Mouse (Mus musculus) CH12.LX (cell line): ENCODE measurements around the gene Eva1b. TPM values are rescaled to one million over a fixed set of nuclear protein-coding genes. Genes with fewer than 3 reads are reported as not detected.

Experiments used
- DNase-seq: peaks from one replicate; pipeline ENCODE4 v3.0.0-alpha.2; 2013; ENCODE audit errors: extremely low read depth
- H3K27ac ChIP-seq: 2 replicates; pipeline ENCODE4 v1.5.1; 2012; ENCODE audit warnings: low read depth, mild to moderate bottlenecking, control low read depth, moderate library complexity; ENCODE audit not compliant: insufficient read depth
- H3K27me3 ChIP-seq: replicated peaks from 2 replicates; pipeline ENCODE3; 2012; ENCODE audit warnings: inconsistent platforms
- H3K36me3 ChIP-seq, 2 experiments: replicated peaks in 1 of 2; 2 replicates each; pipeline versions ENCODE3 to v1.6.1; 2012; ENCODE audit warnings: inconsistent platforms in 1 of 2, low read length in 1 of 2, mild to moderate bottlenecking in 1 of 2, mixed read lengths in 1 of 2, moderate library complexity in 1 of 2; ENCODE audit not compliant: control insufficient read depth in 1 of 2, insufficient read depth in 1 of 2
- H3K4me1 ChIP-seq, 2 experiments: 2 replicates each; pipeline ENCODE4 v1.6.1; 2012; ENCODE audit warnings: inconsistent platforms in 1 of 2, moderate library complexity in 1 of 2; ENCODE audit not compliant: insufficient read depth in 2 of 2, control insufficient read depth in 1 of 2
- H3K4me2 ChIP-seq: 2 replicates; pipeline ENCODE4 v1.6.1; 2012; ENCODE audit warnings: low read depth, mild to moderate bottlenecking, control low read depth; ENCODE audit not compliant: poor library complexity, insufficient read depth, severe bottlenecking
- H3K4me3 ChIP-seq, 3 experiments: fragments of 150-350 bp in 1 of 3; sonication (generic) in 1 of 3; replicated peaks in 1 of 3; 2 replicates each; pipeline versions ENCODE3 to v1.5.1; 2011 to 2012; ENCODE audit warnings: low read depth in 2 of 3, low read length in 2 of 3, mild to moderate bottlenecking in 2 of 3, moderate library complexity in 2 of 3, control low read depth in 1 of 3, improper control_type of control experiment in 1 of 3, inconsistent platforms in 1 of 3, mixed read lengths in 1 of 3; ENCODE audit not compliant: poor library complexity in 1 of 3
- H3K79me2 ChIP-seq: replicated peaks from 2 replicates; pipeline ENCODE4 v1.6.1; 2012; ENCODE audit warnings: mild to moderate bottlenecking, moderate library complexity; ENCODE audit not compliant: control insufficient read depth, poor library complexity, insufficient read depth, severe bottlenecking; ENCODE audit errors: extremely low read depth
- H3K9ac ChIP-seq: 2 replicates; pipeline ENCODE4 v1.6.1; 2012; ENCODE audit warnings: low read depth, mild to moderate bottlenecking, control low read depth, moderate library complexity; ENCODE audit not compliant: insufficient read depth
- H3K9me3 ChIP-seq: replicated peaks from 2 replicates; pipeline ENCODE3; 2012; ENCODE audit warnings: low read length, inconsistent platforms, mixed read lengths
- E2F4 ChIP-seq: IDR thresholded peaks from 2 replicates; pipeline ENCODE4 v1.6.1; 2011; ENCODE audit warnings: low read depth, low read length, improper control_type of control experiment; ENCODE audit not compliant: insufficient replicate concordance
- ELF1 ChIP-seq: IDR thresholded peaks from 2 replicates; pipeline ENCODE4 v1.6.1; 2014; ENCODE audit warnings: low read depth, mild to moderate bottlenecking, inconsistent platforms, low read length, improper control_type of control experiment
- ETS1 ChIP-seq: conservative IDR thresholded peaks from 2 replicates; pipeline ENCODE4 v1.6.1; 2012; ENCODE audit warnings: low read depth, mild to moderate bottlenecking, inconsistent platforms, low read length, improper control_type of control experiment, moderate library complexity
- HCFC1 ChIP-seq: IDR thresholded peaks from 2 replicates; pipeline ENCODE4 v1.6.1; 2012; ENCODE audit warnings: low read depth, mild to moderate bottlenecking, inconsistent platforms, low read length, improper control_type of control experiment
- JUN ChIP-seq: IDR thresholded peaks from 2 replicates; pipeline ENCODE4 v1.6.1; 2011; ENCODE audit warnings: low read depth, mild to moderate bottlenecking, low read length, improper control_type of control experiment, moderate library complexity; ENCODE audit not compliant: insufficient read depth
- JUND ChIP-seq: conservative IDR thresholded peaks from 2 replicates; pipeline ENCODE4 v1.6.1; 2011; ENCODE audit warnings: low read depth, low read length, improper control_type of control experiment
- NRF1 ChIP-seq: IDR thresholded peaks from 2 replicates; pipeline ENCODE4 v1.6.1; 2014; ENCODE audit warnings: low read depth, mild to moderate bottlenecking, inconsistent platforms, low read length, improper control_type of control experiment, moderate library complexity
- POLR2A ChIP-seq: IDR thresholded peaks from 2 replicates; pipeline ENCODE4 v1.6.1; 2011; ENCODE audit warnings: low read depth, mild to moderate bottlenecking, improper control_type of control experiment, low read length
- RCOR1 ChIP-seq: conservative IDR thresholded peaks from 2 replicates; pipeline ENCODE4 v1.6.1; 2012; ENCODE audit warnings: low read depth, mild to moderate bottlenecking, inconsistent platforms, low read length, improper control_type of control experiment
- SMC3 ChIP-seq: IDR thresholded peaks from 2 replicates; pipeline ENCODE4 v1.6.1; 2011; ENCODE audit warnings: low read depth, low read length, improper control_type of control experiment
- TCF12 ChIP-seq: IDR thresholded peaks from 2 replicates; pipeline ENCODE4 v1.6.1; 2014; ENCODE audit warnings: low read depth, mild to moderate bottlenecking, inconsistent platforms, low read length, improper control_type of control experiment
- UBTF ChIP-seq: IDR thresholded peaks from 2 replicates; pipeline ENCODE4 v1.6.1; 2012; ENCODE audit warnings: low read depth, mild to moderate bottlenecking, inconsistent platforms, low read length, improper control_type of control experiment, moderate library complexity
- USF2 ChIP-seq: conservative IDR thresholded peaks from 2 replicates; pipeline ENCODE4 v1.6.1; 2011; ENCODE audit warnings: low read depth, low read length, improper control_type of control experiment
- ZC3H11A ChIP-seq: IDR thresholded peaks from 2 replicates; pipeline ENCODE4 v1.6.1; 2012; ENCODE audit warnings: low read depth, mild to moderate bottlenecking, inconsistent platforms, low read length, improper control_type of control experiment
- ZKSCAN1 ChIP-seq: IDR thresholded peaks from 2 replicates; pipeline ENCODE4 v1.6.1; 2012; ENCODE audit warnings: low read depth, inconsistent platforms, low read length, improper control_type of control experiment, borderline replicate concordance
- ZNF384 ChIP-seq: IDR thresholded peaks from 2 replicates; pipeline ENCODE4 v1.6.1; 2012; ENCODE audit warnings: low read depth, low read length, improper control_type of control experiment, inconsistent platforms
- dilution Hi-C: fragments of 300-500 bp; cut with MboI; formaldehyde crosslinking; loops from 2 replicates; pipeline ENCODE4 v1.14.3; 2020; ENCODE audit warnings: low sequenced_read_pairs; ENCODE audit not compliant: extremely low pct_unique_long_range_greater_than_20kb, extremely low pct_ligation_motif_present
- in situ Hi-C: fragments of 300-500 bp; cut with MboI; formaldehyde crosslinking; loops from 3 replicates; pipeline ENCODE4 v1.14.3; 2019; ENCODE audit warnings: low sequenced_read_pairs, low pct_ligation_motif_present, low pct_unique_long_range_greater_than_20kb, mixed read lengths
- polyA plus RNA-seq: library from polyadenylated mRNA; unstranded; fragments of >175 nt; gene quantifications from 2 replicates; pipeline ENCODE4 v1.2.1, GENCODE M21; 2012; ENCODE audit warnings: low read depth; ENCODE audit not compliant: insufficient read length
- total RNA-seq, 2 experiments: library from RNA; depleted of rRNA; stranded (reverse); fragments of 300-350 nt in 1 of 2; fragments of >200 nt in 1 of 2; gene quantifications; 2 replicates each; pipeline ENCODE4 v1.2.3; 2012 to 2014

Eva1b gene
- total and polyA plus RNA-seq, 3 experiments = 0.97 to 4.3 (median 1.3) TPM

DNA sequence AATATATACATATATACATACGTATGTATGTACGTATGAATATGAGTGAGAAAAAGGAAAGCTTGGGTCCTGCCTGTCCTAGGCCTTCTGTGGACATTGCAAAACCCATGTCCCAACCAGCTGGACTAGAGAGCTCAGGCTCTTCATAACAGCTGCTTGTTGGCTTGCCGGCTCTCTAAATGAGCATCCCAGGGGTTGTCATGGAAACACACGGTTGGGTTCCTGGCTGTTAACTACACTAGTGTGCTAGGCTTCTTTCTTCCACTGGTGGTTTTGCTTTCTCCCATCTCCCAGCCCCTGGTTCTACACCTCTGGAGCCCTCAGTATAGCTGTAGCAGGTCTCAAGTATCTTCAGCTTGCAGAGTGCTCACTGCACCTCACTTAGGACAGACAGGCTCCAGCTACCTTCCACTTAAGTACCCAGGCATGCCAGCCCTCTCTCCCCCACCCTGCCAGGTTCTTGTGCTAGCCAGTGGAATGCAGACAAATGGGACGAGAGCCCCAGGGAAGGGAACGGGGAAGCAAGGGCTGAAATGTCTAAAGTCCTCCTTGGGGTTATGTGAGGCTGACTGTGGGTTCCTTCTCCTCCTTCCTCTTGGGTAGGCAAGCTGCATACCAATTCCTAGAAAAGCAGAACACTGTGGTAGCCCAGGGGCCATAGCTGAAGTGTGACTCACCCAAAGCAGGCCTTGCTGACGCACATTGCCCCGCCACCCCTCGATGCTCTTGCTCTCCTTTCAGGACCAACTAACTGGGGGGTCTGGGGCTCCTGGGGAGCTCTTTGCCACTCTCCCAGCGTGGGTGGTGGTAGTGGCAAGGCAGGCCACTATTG is 16.0 kb upstream of the Eva1b start:
- H3K4me2 ChIP-seq = no peak overlapping the region
- peaks cover 0 to 6% of the 10 kb centered on the region in 2 experiments; a peak in 2 of 4 replicates for H3K4me1 ChIP-seq
- dilution Hi-C loops (no loop called here), in situ Hi-C loops (no loop called here)
- TF ChIP-seq HCFC1 = no peak
- TF ChIP-seq ELF1 = no peak
- no peak overlapping the region for H3K4me3 ChIP-seq
- H3K9me3 ChIP-seq = no peaks in the 10 kb centered on the region
- no peaks in the 10 kb centered on the region for H3K79me2 ChIP-seq
- H3K36me3 ChIP-seq = peaks cover 83 to 92% of the 10 kb centered on the region in 2 experiments
- H3K27me3 ChIP-seq = no peaks in the 10 kb centered on the region
- no peak for DNase-seq
- no peak overlapping the region for H3K9ac ChIP-seq
- H3K27ac ChIP-seq = no peak overlapping the region

GRCm38 (mm10) chr4:126132636-126133264 is 14.8 kb upstream of the Eva1b start:
- dilution Hi-C loops = no loop called here
- Histone ChIP-seq H3K4me1 (peaks cover 0 to 13% of the 10 kb centered on the region in 2 experiments; a peak in 2 of 4 replicates), H3K9me3 (no peaks in the 10 kb centered on the region), H3K36me3 (peaks cover 87 to 96% of the 10 kb centered on the region in 2 experiments), H3K27ac (no peak overlapping the region), H3K9ac (no peak overlapping the region), H3K4me3 (no peak overlapping the region), H3K4me2 (no peak overlapping the region), H3K79me2 (no peaks in the 10 kb centered on the region), H3K27me3 (no peaks in the 10 kb centered on the region)
- TF ChIP-seq NRF1 (no peak), E2F4 (no peak), ZKSCAN1 (no peak), RCOR1 (no peak)
- no peak for DNase-seq
- in situ Hi-C loops = no loop called here

DNA sequence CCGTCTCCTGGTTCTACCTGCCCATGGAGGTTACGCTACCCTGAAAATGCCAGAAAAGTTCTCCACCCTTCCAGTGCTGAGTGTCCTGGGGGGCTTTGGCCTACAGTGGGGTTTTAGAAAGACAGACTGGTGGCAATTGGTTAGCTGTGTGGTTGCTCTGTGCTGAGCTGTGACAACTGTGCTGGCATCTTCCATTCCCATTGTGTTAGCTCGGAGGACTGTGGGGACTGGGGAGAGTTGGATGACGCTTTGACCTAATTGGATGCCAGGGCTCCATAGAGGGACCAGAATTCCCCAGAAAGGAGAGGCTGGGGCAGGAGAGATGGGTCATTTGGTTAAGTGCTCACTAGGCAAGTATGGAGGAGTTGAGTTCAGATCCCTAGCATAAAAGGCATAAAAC is 13.3 kb upstream of the Eva1b start:
- H3K4me1 ChIP-seq = peaks cover 0 to 20% of the 10 kb centered on the region in 2 experiments; a peak in 3 of 4 replicates
- H3K4me2 ChIP-seq = no peak overlapping the region
- no peak overlapping the region for H3K9ac ChIP-seq
- H3K27me3 ChIP-seq = no peaks in the 10 kb centered on the region
- dilution Hi-C loops = no loop called here
- in situ Hi-C loops = no loop called here
- no peak for DNase-seq
- no peak overlapping the region for H3K4me3 ChIP-seq
- no peak for TF ChIP-seq JUND
- TF ChIP-seq TCF12 = no peak
- no peak for TF ChIP-seq JUN
- TF ChIP-seq USF2 = no peak
- no peak for TF ChIP-seq SMC3
- no peak for TF ChIP-seq POLR2A
- no peak for TF ChIP-seq ZNF384
- no peak for TF ChIP-seq E2F4
- TF ChIP-seq ZC3H11A = no peak
- no peak for TF ChIP-seq ETS1
- no peak for TF ChIP-seq UBTF
- peaks cover 90 to 96% of the 10 kb centered on the region in 2 experiments for H3K36me3 ChIP-seq
- H3K27ac ChIP-seq = no peak overlapping the region
- H3K9me3 ChIP-seq = no peaks in the 10 kb centered on the region
- no peaks in the 10 kb centered on the region for H3K79me2 ChIP-seq
